ENCODE assay signal across 9 mouse cellular contexts in genomic region chr1:36089481-36089880, GRCm38 (mm10). TPM values are rescaled to one million over a fixed set of nuclear protein-coding genes. Genes with fewer than 3 reads are reported as not detected.
DNase-seq lines count a peak whose midpoint lies in the region; ATAC-seq and TF ChIP-seq lines count a peak whose summit lies in the region.
"Had no signal": no experiment of that assay in that cellular context is flagged by ENCODE, and none has a peak within 500 bp of the region (broad histone marks: within the 10 kb centered on the region; RNA-seq: fewer than 3 reads in every experiment).

No protein-coding gene starts in this region.

- peaks cover 31% of the 10 kb centered on the region for H3K4me1 ChIP-seq in heart, postnatal 0 days (ENCODE audit: control insufficient read depth, insufficient read depth)
- peaks cover 14% of the 10 kb centered on the region for H3K4me1 ChIP-seq in bone marrow, adult 2 months (ENCODE audit: control insufficient read depth, insufficient read depth, low read length)
- peaks cover 11% of the 10 kb centered on the region for H3K4me1 ChIP-seq in hindbrain, postnatal 0 days (ENCODE audit: insufficient read depth, low read length)
- peaks cover 29% of the 10 kb centered on the region for H3K4me1 ChIP-seq in midbrain, embryonic 15.5 days

- H3K4me2 ChIP-seq in heart, postnatal 0 days (ENCODE audit: low read depth, low read length), result no peak overlapping the region
- no peak overlapping the region for H3K4me2 ChIP-seq in hindbrain, postnatal 0 days (ENCODE audit: low read depth, low read length)
- H3K4me2 ChIP-seq in midbrain, embryonic 15.5 days, result no peak overlapping the region
- H3K4me2 ChIP-seq: lung, embryonic 14.5 days had no signal

- peak; percentile 22; the same call in 1 of the 2 replicates for ATAC-seq in heart, postnatal 0 days (ENCODE audit: insufficient read depth, low read depth)
- no peak for ATAC-seq in hindbrain, postnatal 0 days
- ATAC-seq in midbrain, embryonic 15.5 days (replicated peaks), result peak; percentile 9; the same call in 1 of the 2 replicates

- H3K27me3 ChIP-seq in heart, postnatal 0 days (ENCODE audit: control insufficient read depth, insufficient read depth, low read length), result no peaks in the 10 kb centered on the region
- H3K27me3 ChIP-seq in hindbrain, postnatal 0 days (ENCODE audit: insufficient read depth, low read length), result no peaks in the 10 kb centered on the region
- H3K27me3 ChIP-seq in midbrain, embryonic 15.5 days (replicated peaks), result no peaks in the 10 kb centered on the region

- no peak for DNase-seq in heart, postnatal 0 days (ENCODE audit: low spot score)
- DNase-seq in heart, postnatal 4 days, result no peak
- DNase-seq in hindbrain, postnatal 0 days (ENCODE audit: low spot score), result no peak
- DNase-seq in gastrocnemius, postnatal 25 days, result no peak
- no peak for DNase-seq in left cerebral cortex, adult 18-20 months (ENCODE audit: low spot score in 2 of 2)
- DNase-seq: lung, embryonic 14.5 days; right cerebral cortex, postnatal 14 days had no signal

- no peak for TF ChIP-seq POLR2A in bone marrow, adult 2 months (IDR thresholded peaks at IDR 0.05; ENCODE audit: borderline replicate concordance, control insufficient read depth, low read depth, low read length)

- no peak for TF ChIP-seq CTCF in heart, postnatal 0 days (IDR thresholded peaks at IDR 0.05; ENCODE audit: low read depth)
- no peak for TF ChIP-seq CTCF in bone marrow, adult 2 months (IDR thresholded peaks at IDR 0.05; ENCODE audit: control insufficient read depth, insufficient read depth, low read length)
- TF ChIP-seq CTCF in hindbrain, postnatal 0 days (IDR thresholded peaks at IDR 0.05; ENCODE audit: low read depth), result no peak

- no peak overlapping the region for H3K4me3 ChIP-seq in heart, postnatal 0 days (ENCODE audit: low read depth, low read length)
- H3K4me3 ChIP-seq in bone marrow, adult 2 months (replicated peaks; ENCODE audit: control insufficient read depth, low read depth, low read length), result no peak overlapping the region
- H3K4me3 ChIP-seq in hindbrain, postnatal 0 days (ENCODE audit: low read length), result no peak overlapping the region
- H3K4me3 ChIP-seq in midbrain, embryonic 15.5 days, result no peak overlapping the region

- H3K9ac ChIP-seq in heart, postnatal 0 days (replicated peaks; ENCODE audit: low read depth, low read length), result no peak overlapping the region
- H3K9ac ChIP-seq in hindbrain, postnatal 0 days (replicated peaks; ENCODE audit: low read length), result peak overlapping the region; percentile 35
- no peak overlapping the region for H3K9ac ChIP-seq in midbrain, embryonic 15.5 days
- H3K9ac ChIP-seq: lung, embryonic 14.5 days had no signal

- peak overlapping the region; percentile 67 for H3K27ac ChIP-seq in heart, postnatal 0 days (ENCODE audit: low read depth)
- peak overlapping the region; percentile 88 for H3K27ac ChIP-seq in bone marrow, adult 2 months (ENCODE audit: control insufficient read depth, insufficient read depth, low read depth, low read length, poor library complexity)
- H3K27ac ChIP-seq in hindbrain, postnatal 0 days, result no peak overlapping the region; the same call in 1 of the 2 replicates
- no peak overlapping the region for H3K27ac ChIP-seq in midbrain, embryonic 15.5 days

- H3K36me3 ChIP-seq in heart, postnatal 0 days (replicated peaks; ENCODE audit: control insufficient read depth, insufficient read depth, low read length), result peaks cover 28% of the 10 kb centered on the region
- peaks cover 5% of the 10 kb centered on the region; the same call in 1 of the 2 replicates for H3K36me3 ChIP-seq in hindbrain, postnatal 0 days (ENCODE audit: insufficient read depth, low read length)
- peaks cover 12% of the 10 kb centered on the region for H3K36me3 ChIP-seq in midbrain, embryonic 15.5 days (replicated peaks)

- WGBS in heart, postnatal 0 days, result 21% methylated on average over 1 of the region's 1 CpGs
- 60% methylated on average over 1 of the region's 1 CpGs for WGBS in bone marrow, adult 2 months
- 53% methylated on average over 1 of the region's 1 CpGs for WGBS in hindbrain, postnatal 0 days
- WGBS in midbrain, embryonic 15.5 days, result 50% methylated on average over 1 of the region's 1 CpGs

- no peak for TF ChIP-seq EP300 in heart, postnatal 0 days (IDR thresholded peaks at IDR 0.05; ENCODE audit: low read depth)

- H3K9me3 ChIP-seq in heart, postnatal 0 days (replicated peaks; ENCODE audit: control insufficient read depth, low read length), result 0 out of 2 replicates have a peak, but pooled peaks cover 3% of the 10 kb centered on the region
- H3K9me3 ChIP-seq in hindbrain, postnatal 0 days (ENCODE audit: low read length), result no peaks in the 10 kb centered on the region
- H3K9me3 ChIP-seq in midbrain, embryonic 15.5 days, result no peaks in the 10 kb centered on the region

RNA-seq across cellular contexts. Expression of gene Hs6st1, which starts 21.3 kb away (rescaled TPM):
- total RNA-seq in heart, postnatal 0 days (2014; rRNA removed; ENCODE audit: low replicate concordance), result 31.5 and 39.8 TPM in 2 replicates
- polyA plus RNA-seq in heart, postnatal 0 days (2015; fragmentation: Nextera tagmentation; extraction: Ambion mirVana), result 2.7 and 3.2 TPM in 2 replicates
- 10 to 100 TPM; 30.0 to 33.3 TPM for total RNA-seq in heart, postnatal 4 days (2021)
- 42.4 and 47.6 TPM in 2 replicates for polyA plus RNA-seq in bone marrow, adult 2 months (2011; ENCODE audit: insufficient read depth, insufficient read length, low replicate concordance, missing spikeins)
- 107 and 112 TPM in 2 replicates for total RNA-seq in hindbrain, postnatal 0 days (2014; rRNA removed)
- polyA plus RNA-seq in hindbrain, postnatal 0 days (2015; fragmentation: Nextera tagmentation; extraction: Ambion mirVana), result 16.9 and 19.0 TPM in 2 replicates
- polyA plus RNA-seq in midbrain, embryonic 15.5 days (2015; fragmentation: Nextera tagmentation; extraction: Ambion mirVana), result 26.1 and 29.6 TPM in 2 replicates
- 10 to 100 TPM; 20.0 to 20.8 TPM for total RNA-seq in gastrocnemius, postnatal 25 days (2021)
- 10 to 100 TPM; 48.6 to 51.7 TPM for total RNA-seq in left cerebral cortex, adult 18-20 months (2021)

Comparison
In these comparisons a context has a peak if more than half of its experiments do, and no peak if none do; other contexts are left out.
1. H3K27ac ChIP-seq: peak in heart, postnatal 0 days (single experiment) and bone marrow, adult 2 months (single experiment); none in hindbrain, postnatal 0 days (single experiment) and midbrain, embryonic 15.5 days (single experiment).